Mouse (Mus musculus) cerebellum, adult 2 months (tissue): ENCODE measurements around the gene Comt. TPM values are rescaled to one million over a fixed set of nuclear protein-coding genes. Genes with fewer than 3 reads are reported as not detected.
A peak's percentile ranks its signal among the peaks of the same experiment; 100 is the strongest.

Source experiments
- DNase-seq, 2 experiments: peaks; one replicate each; pipeline ENCODE4 v3.0.0; 2021
- H3K27ac ChIP-seq: fragments of 200-500 bp; 2 replicates; pipeline ENCODE4 v1.5.1; 2012; ENCODE audit warnings: low read length, control low read depth, inconsistent platforms; ENCODE audit not compliant: insufficient read depth
- H3K27me3 ChIP-seq: fragments of 200-500 bp; 2 replicates; pipeline ENCODE4 v1.6.1; 2012; ENCODE audit warnings: inconsistent platforms, mild to moderate bottlenecking, low read length, moderate library complexity; ENCODE audit not compliant: control insufficient read depth, insufficient read depth
- H3K4me1 ChIP-seq: fragments of 200-500 bp; 2 replicates; pipeline ENCODE4 v1.6.1; 2011; ENCODE audit warnings: low read length; ENCODE audit not compliant: control insufficient read depth, insufficient read depth
- H3K4me3 ChIP-seq: fragments of 200-500 bp; replicated peaks from 2 replicates; pipeline ENCODE3; 2011; ENCODE audit warnings: mild to moderate bottlenecking, low read depth, low read length, control low read depth; ENCODE audit not compliant: insufficient read depth
- CTCF ChIP-seq: fragments of 200-500 bp; IDR thresholded peaks from 2 replicates; pipeline ENCODE4 v1.5.1; 2011; ENCODE audit warnings: low read depth, mild to moderate bottlenecking, control low read depth, low read length, moderate library complexity, borderline replicate concordance; ENCODE audit not compliant: insufficient read depth
- POLR2A ChIP-seq: fragments of 200-500 bp; IDR thresholded peaks from 2 replicates; pipeline ENCODE4 v1.6.1; 2011; ENCODE audit warnings: low read length, control low read depth, borderline replicate concordance; ENCODE audit not compliant: insufficient read depth
- WGBS: fragments of 180-500 bp; shearing (Covaris S2); methylation state at CpG from one replicate; pipeline ENCODE4 v1.1.7; 2018; 5-methylcytosine and 5-hydroxymethylcytosine counted together
- polyA plus RNA-seq: library from polyadenylated mRNA; depleted of rRNA; stranded (reverse); fragments of >200 nt; gene quantifications from 2 replicates; pipeline ENCODE4 v1.2.3, GENCODE M21; 2012

Gene Comt
- polyA plus RNA-seq, 1 experiment, result 145 TPM

DNA sequence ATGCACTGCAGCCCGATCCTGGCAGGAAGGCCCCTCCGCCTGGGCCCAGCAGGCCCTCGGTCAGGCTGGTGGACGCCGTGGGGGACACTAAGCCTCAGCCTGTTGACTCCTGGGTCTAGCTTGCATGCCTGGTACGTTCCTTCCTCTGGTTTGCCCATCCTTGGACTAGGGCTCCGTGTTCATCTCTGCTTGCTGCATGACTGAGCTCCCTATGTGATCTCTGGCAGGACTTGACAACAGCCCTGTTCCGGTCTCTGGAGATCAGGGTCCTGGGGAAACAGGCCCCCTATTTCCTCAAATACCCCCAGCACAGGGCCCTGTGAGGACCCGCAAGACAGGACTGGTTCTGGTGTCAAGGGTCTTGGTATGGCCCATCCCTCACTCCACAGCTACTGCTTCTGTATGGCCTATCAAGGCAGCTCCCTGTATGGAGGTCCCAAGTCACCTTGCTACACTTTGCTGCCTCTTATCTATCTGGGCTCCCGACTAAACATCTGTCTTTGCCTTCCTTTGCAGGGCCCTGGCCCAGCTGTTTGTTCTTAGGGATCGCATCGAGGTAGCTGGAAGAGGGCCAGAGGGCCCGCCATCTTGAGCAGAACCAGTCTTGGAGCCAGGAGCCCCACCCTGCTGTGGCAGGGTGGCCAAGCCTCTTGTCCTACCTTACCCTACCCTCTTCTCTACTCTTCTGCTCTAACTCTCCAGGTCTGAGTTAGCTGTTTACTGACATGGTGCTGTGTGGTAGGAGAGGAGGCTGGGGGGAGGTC lies 21.4 kb downstream of the Comt start:
- Histone ChIP-seq H3K4me1 (peaks cover 8% of the 10 kb centered on the region), H3K4me3 (no peak overlapping the region), H3K27ac (no peak overlapping the region), H3K27me3 (no peaks in the 10 kb centered on the region)
- TF ChIP-seq POLR2A, result no peak
- no peak for TF ChIP-seq CTCF
- DNase-seq, result no peak
- 46% methylated on average over 13 of the region's 13 CpGs for WGBS

DNA sequence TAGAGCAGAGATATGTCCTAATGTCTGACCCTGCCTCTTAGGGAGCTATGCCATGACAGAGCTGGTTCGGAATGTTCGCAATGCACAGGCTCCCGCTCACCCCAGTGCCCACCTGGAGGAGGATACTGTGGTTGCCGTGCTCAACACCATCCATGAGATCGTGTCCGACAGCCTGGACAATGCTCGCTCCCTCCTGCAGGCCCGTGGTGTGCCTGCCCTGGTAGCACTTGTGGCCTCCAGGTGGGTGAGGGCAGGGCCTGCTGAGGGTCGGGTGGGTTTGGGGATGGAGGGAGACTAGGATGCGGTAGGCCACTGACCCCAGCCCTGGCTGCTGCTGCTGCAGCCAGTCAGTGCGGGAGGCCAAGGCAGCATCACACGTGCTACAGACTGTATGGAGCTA lies 23.4 kb downstream of the Comt start:
- H3K4me1 ChIP-seq, result peaks cover 8% of the 10 kb centered on the region
- 90% methylated on average over 12 of the region's 12 CpGs for WGBS
- H3K27ac ChIP-seq, result no peak overlapping the region
- DNase-seq, result no peak
- no peak for TF ChIP-seq POLR2A
- TF ChIP-seq CTCF, result no peak
- H3K27me3 ChIP-seq, result no peaks in the 10 kb centered on the region
- H3K4me3 ChIP-seq, result no peak overlapping the region

GRCm38 (mm10) chr16:18400472-18401216 lies 26.0 kb downstream of the Comt start:
- TF ChIP-seq POLR2A (no peak), CTCF (no peak)
- DNase-seq, result no peak

DNA sequence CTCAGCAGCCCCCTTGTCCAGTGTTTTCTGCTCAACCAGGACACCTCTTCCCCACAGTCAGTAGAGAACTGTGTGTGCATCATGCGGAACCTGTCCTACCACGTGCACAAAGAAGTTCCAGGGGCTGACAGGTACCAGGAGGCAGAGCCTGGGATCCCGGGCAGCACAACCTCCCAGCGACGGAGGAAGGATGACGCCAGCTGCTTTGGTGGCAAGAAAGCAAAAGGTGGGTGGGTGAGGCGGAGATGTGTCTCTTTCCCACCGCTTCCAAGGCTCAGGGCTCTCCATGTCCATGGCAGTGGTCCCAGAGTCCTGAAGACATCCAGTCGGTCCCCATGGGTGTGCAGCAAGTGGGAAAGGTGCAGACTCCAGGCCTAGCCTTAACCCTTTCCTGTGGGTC lies 26.6 kb downstream of the Comt start:
- Histone ChIP-seq H3K27ac (no peak overlapping the region), H3K4me3 (no peak overlapping the region), H3K4me1 (peaks cover 21% of the 10 kb centered on the region), H3K27me3 (no peaks in the 10 kb centered on the region)
- DNase-seq, result no peak
- no peak for TF ChIP-seq POLR2A
- TF ChIP-seq CTCF, result no peak
- WGBS, result 44% methylated on average over 9 of the region's 9 CpGs

More at GRCm38 (mm10) chr16:18400472-18401216, 26.0 kb downstream of the Comt start:
- peaks cover 17% of the 10 kb centered on the region for H3K4me1 ChIP-seq
- no peak overlapping the region for H3K4me3 ChIP-seq
- 37% methylated on average over 7 of the region's 7 CpGs for whole genome bisulfite sequencing
- H3K27me3 ChIP-seq, result no peaks in the 10 kb centered on the region
- no peak overlapping the region for H3K27ac ChIP-seq

DNA sequence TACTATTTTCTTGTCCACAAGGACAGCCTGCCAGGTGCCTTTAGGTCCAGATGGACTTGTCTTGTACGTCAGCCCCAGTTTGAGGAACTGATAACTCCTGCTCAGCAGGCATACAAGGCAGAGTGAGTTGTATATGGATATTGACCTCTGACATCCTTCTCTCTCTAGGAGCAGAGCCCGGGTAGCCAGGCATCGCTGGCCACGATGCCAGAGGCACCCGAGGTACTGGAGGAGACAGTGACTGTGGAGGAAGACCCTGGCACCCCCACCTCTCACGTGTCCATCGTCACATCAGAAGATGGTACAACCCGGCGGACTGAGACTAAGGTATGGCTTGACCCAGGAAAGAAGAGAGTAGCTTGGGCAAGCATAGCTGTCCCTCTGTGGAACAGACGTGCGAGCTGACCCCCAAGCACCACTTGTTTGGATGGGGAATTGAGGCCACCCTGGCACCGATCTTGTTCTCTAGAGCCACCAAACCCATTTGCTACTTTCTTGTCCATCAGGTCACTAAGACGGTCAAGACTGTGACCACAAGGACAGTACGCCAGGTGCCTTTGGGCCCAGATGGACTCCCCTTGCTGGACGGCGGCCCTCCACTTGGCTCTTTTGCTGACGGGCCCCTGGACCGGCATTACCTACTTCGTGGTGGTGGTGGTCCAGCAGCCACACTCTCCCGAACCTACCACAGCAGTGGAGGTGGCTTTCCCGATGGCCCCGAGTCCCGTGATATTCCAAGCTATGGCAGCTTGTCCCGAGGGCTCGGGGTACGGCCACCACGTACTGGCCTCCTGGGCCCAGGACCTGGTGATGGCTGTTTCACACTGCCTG lies 29.6 kb downstream of the Comt start:
- no peaks in the 10 kb centered on the region for H3K27me3 ChIP-seq
- peaks cover 35% of the 10 kb centered on the region for H3K4me1 ChIP-seq
- WGBS, result 87% methylated on average over 27 of the region's 27 CpGs
- no peak for DNase-seq
- H3K4me3 ChIP-seq, result no peak overlapping the region
- H3K27ac ChIP-seq, result peak overlapping the region; percentile 57
- TF ChIP-seq POLR2A, result no peak
- no peak for TF ChIP-seq CTCF

GRCm38 (mm10) chr16:18396201-18396600 lies 30.5 kb downstream of the Comt start:
- Histone ChIP-seq H3K4me3 (no peak overlapping the region), H3K27ac (peak overlapping the region; percentile 57), H3K27me3 (no peaks in the 10 kb centered on the region), H3K4me1 (peaks cover 35% of the 10 kb centered on the region)
- WGBS, result 8% methylated on average over 2 of the region's 2 CpGs
- TF ChIP-seq CTCF (no peak), POLR2A (no peak)
- peak; percentile 81 to 92 for DNase-seq

- peak; percentile 52 to 64 for DNase-seq
- TF ChIP-seq POLR2A (no peak), CTCF (no peak)
- Histone ChIP-seq H3K27me3 (no peaks in the 10 kb centered on the region), H3K4me3 (no peak overlapping the region), H3K27ac (peak overlapping the region; percentile 57), H3K4me1 (peaks cover 35% of the 10 kb centered on the region)
- WGBS, result 25% methylated on average over 6 of the region's 7 CpGs
Observed at GRCm38 (mm10) chr16:18395620-18396036, 31.0 kb downstream of the Comt start.
